Mouse (Mus musculus): ENCODE data around the gene Ngf.

DNA sequence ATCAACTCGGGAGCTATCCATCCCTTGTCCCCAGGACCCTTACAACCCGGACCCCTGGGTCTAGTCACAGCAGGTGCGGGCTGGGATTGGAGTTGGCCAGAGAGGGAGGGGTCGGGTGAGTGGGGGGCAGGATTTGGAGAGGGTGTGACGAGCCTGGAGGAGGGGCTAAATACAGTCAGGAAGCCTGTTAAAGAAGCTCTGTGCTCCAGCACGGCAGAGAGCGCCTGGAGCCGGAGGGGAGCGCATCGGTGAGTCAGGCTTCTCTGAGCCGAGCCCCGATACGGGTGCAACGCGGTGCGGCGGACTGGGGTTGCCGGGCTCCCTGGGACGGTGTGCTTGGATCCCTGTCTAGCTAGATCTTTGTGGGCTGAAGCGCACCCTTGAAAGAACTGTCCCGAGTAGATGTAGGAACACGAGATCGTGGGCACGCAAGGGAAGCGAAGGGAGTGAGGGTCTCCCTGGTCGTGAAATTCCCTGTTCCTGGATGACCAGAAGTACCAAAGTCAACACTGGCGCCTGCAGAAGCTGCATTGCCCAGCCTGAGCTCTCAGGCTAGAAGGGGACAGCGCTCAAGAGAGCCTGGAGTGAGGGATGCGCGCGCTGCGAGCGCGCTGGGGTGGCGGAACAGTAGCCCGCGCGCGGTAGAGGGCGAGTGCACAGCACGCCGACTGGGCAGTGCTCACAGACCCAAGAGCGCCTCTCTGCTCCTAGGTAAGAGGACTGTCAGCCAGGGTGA lies at the start of gene Ngf:
- no peak for TF ChIP-seq EP300 (IDR thresholded peaks at IDR 0.05; ENCODE audit: low read depth)
- no peak for TF ChIP-seq CTCF (IDR thresholded peaks at IDR 0.05; ENCODE audit: low read depth)
